Mouse (Mus musculus): ENCODE measurements at regions not wholly inside any gene's neighbourhood (a gene's known extent, or its start where the extent isn't known, plus 50 kb on each side); places are given as distances from the start of the nearest gene placed in this dataset.

GRCm38 (mm10) chr8:89370816-89371772 is 327.1 kb upstream of the Sall1 start:
- Histone ChIP-seq H3K4me3 (ENCODE audit: extremely low read depth, insufficient read depth, insufficient read length) (no peak overlapping the region), H3K4me1 (ENCODE audit: control insufficient read depth, insufficient read depth, insufficient read length) (no peaks in the 10 kb centered on the region), H3K27ac (ENCODE audit: insufficient read depth, low read length) (no peak overlapping the region), H3K27me3 (ENCODE audit: control insufficient read depth, insufficient read depth, low read length) (no peaks in the 10 kb centered on the region), H3K36me3 (ENCODE audit: control insufficient read depth, insufficient read depth, low read length) (no peaks in the 10 kb centered on the region)
- no peak for DNase-seq (ENCODE audit: low read depth in 1 of 2, low spot score in 2 of 2)
- no peak for TF ChIP-seq POLR2A (IDR thresholded peaks at IDR 0.05; ENCODE audit: low read depth, low read length)
- TF ChIP-seq CTCF (IDR thresholded peaks at IDR 0.05; ENCODE audit: extremely low read depth, insufficient read depth, insufficient read length, insufficient replicate concordance) = no peak
- WGBS = 71% methylated on average over 20 of the region's 20 CpGs

DNA sequence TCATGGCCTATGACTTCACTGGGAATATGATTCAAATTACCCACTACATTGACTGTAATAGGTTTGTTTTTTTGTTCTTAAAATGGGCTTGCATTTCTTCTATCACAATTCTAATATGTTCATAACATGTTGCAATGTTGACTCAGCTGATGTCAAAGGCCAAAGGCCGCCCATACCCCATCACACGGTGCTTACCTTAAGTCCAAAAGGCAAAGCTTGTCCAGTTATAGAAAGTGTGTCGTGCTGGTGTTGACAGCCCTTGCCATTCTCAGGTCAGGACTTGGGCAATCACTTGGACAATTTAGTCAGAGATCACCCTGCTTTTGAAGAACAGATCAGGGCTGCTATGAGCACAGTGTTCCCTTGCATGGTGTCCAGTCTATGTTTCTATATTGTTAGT is 321.5 kb upstream of the Sall1 start:
- Histone ChIP-seq H3K36me3 (ENCODE audit: control insufficient read depth, insufficient read depth, low read length) (no peaks in the 10 kb centered on the region), H3K27ac (ENCODE audit: insufficient read depth, low read length) (no peak overlapping the region), H3K4me1 (ENCODE audit: control insufficient read depth, insufficient read depth, insufficient read length) (no peaks in the 10 kb centered on the region), H3K4me3 (ENCODE audit: extremely low read depth, insufficient read depth, insufficient read length) (no peak overlapping the region), H3K27me3 (ENCODE audit: control insufficient read depth, insufficient read depth, low read length) (no peaks in the 10 kb centered on the region)
- no peak for DNase-seq (ENCODE audit: low read depth in 1 of 2, low spot score in 2 of 2)
- TF ChIP-seq CTCF (IDR thresholded peaks at IDR 0.05; ENCODE audit: extremely low read depth, insufficient read depth, insufficient read length, insufficient replicate concordance) (no peak), POLR2A (IDR thresholded peaks at IDR 0.05; ENCODE audit: low read depth, low read length) (no peak)
- WGBS = 90% methylated on average over 3 of the region's 3 CpGs

- Histone ChIP-seq H3K36me3 (ENCODE audit: control insufficient read depth, insufficient read depth, low read length) (no peaks in the 10 kb centered on the region), H3K27me3 (ENCODE audit: control insufficient read depth, insufficient read depth, low read length) (no peaks in the 10 kb centered on the region), H3K4me3 (ENCODE audit: extremely low read depth, insufficient read depth, insufficient read length) (no peak overlapping the region), H3K27ac (ENCODE audit: insufficient read depth, low read length) (no peak overlapping the region), H3K4me1 (ENCODE audit: control insufficient read depth, insufficient read depth, insufficient read length) (no peaks in the 10 kb centered on the region)
- no peak for DNase-seq (ENCODE audit: low read depth in 1 of 2, low spot score in 2 of 2)
- TF ChIP-seq CTCF (IDR thresholded peaks at IDR 0.05; ENCODE audit: extremely low read depth, insufficient read depth, insufficient read length, insufficient replicate concordance) (no peak), POLR2A (IDR thresholded peaks at IDR 0.05; ENCODE audit: low read depth, low read length) (no peak)
- 70% methylated on average over 4 of the region's 4 CpGs for WGBS
Observed at GRCm38 (mm10) chr8:89358411-89358810, 314.4 kb upstream of the Sall1 start.

DNA sequence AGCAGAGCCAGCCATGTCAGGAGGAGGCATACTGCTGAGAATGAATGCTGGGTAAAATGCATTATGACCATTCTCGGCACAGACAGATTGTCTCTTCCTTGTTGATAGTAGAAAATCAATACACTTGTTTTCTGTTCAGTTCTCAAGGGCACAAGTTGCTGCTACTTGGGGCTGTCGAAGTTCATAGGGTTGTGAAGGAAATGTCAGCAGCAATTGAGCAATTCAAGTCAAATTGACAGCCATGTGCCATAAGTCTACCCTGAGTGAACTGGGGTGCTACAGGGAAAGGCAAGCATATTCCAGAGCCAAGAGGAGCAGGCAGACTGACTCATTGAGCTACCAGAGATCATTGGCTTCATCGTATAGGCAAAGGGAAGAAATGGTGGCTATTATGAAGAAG is 301.6 kb upstream of the Sall1 start:
- Histone ChIP-seq H3K27me3 (ENCODE audit: control insufficient read depth, insufficient read depth, low read length) (no peaks in the 10 kb centered on the region), H3K27ac (ENCODE audit: insufficient read depth, low read length) (no peak overlapping the region), H3K36me3 (ENCODE audit: control insufficient read depth, insufficient read depth, low read length) (no peaks in the 10 kb centered on the region), H3K4me3 (ENCODE audit: extremely low read depth, insufficient read depth, insufficient read length) (no peak overlapping the region), H3K4me1 (ENCODE audit: control insufficient read depth, insufficient read depth, insufficient read length) (no peaks in the 10 kb centered on the region)
- DNase-seq (ENCODE audit: low read depth in 1 of 2, low spot score in 2 of 2) = no peak
- TF ChIP-seq POLR2A (IDR thresholded peaks at IDR 0.05; ENCODE audit: low read depth, low read length) = no peak
- no peak for TF ChIP-seq CTCF (IDR thresholded peaks at IDR 0.05; ENCODE audit: extremely low read depth, insufficient read depth, insufficient read length, insufficient replicate concordance)
- WGBS = 83% methylated on average over 3 of the region's 3 CpGs

GRCm38 (mm10) chr8:89341686-89342085 is 297.7 kb upstream of the Sall1 start:
- no peak overlapping the region for H3K4me3 ChIP-seq (ENCODE audit: extremely low read depth, insufficient read depth, insufficient read length)
- no peaks in the 10 kb centered on the region for H3K27me3 ChIP-seq (ENCODE audit: control insufficient read depth, insufficient read depth, low read length)
- no peak for TF ChIP-seq POLR2A (IDR thresholded peaks at IDR 0.05; ENCODE audit: low read depth, low read length)
- no peak for TF ChIP-seq CTCF (IDR thresholded peaks at IDR 0.05; ENCODE audit: extremely low read depth, insufficient read depth, insufficient read length, insufficient replicate concordance)
- H3K36me3 ChIP-seq (ENCODE audit: control insufficient read depth, insufficient read depth, low read length) = no peaks in the 10 kb centered on the region
- no peak for DNase-seq (ENCODE audit: low read depth in 1 of 2, low spot score in 2 of 2)
- H3K4me1 ChIP-seq (ENCODE audit: control insufficient read depth, insufficient read depth, insufficient read length) = no peaks in the 10 kb centered on the region
- WGBS = 84% methylated on average over 5 of the region's 5 CpGs
- no peak overlapping the region for H3K27ac ChIP-seq (ENCODE audit: insufficient read depth, low read length)

- Histone ChIP-seq H3K4me3 (ENCODE audit: extremely low read depth, insufficient read depth, insufficient read length) (no peak overlapping the region), H3K27ac (ENCODE audit: insufficient read depth, low read length) (no peak overlapping the region), H3K36me3 (ENCODE audit: control insufficient read depth, insufficient read depth, low read length) (no peaks in the 10 kb centered on the region), H3K4me1 (ENCODE audit: control insufficient read depth, insufficient read depth, insufficient read length) (no peaks in the 10 kb centered on the region), H3K27me3 (ENCODE audit: control insufficient read depth, insufficient read depth, low read length) (no peaks in the 10 kb centered on the region)
- WGBS = 55% methylated on average over 2 of the region's 2 CpGs
- TF ChIP-seq POLR2A (IDR thresholded peaks at IDR 0.05; ENCODE audit: low read depth, low read length) (no peak), CTCF (IDR thresholded peaks at IDR 0.05; ENCODE audit: extremely low read depth, insufficient read depth, insufficient read length, insufficient replicate concordance) (no peak)
- no peak for DNase-seq (ENCODE audit: low read depth in 1 of 2, low spot score in 2 of 2)
Observed at GRCm38 (mm10) chr8:89335416-89335815, 291.5 kb upstream of the Sall1 start.

GRCm38 (mm10) chr8:89325751-89326351 is 281.9 kb upstream of the Sall1 start:
- DNase-seq (ENCODE audit: low read depth in 1 of 2, low spot score in 2 of 2) = no peak
- H3K36me3 ChIP-seq (ENCODE audit: control insufficient read depth, insufficient read depth, low read length) = no peaks in the 10 kb centered on the region
- no peak overlapping the region for H3K27ac ChIP-seq (ENCODE audit: insufficient read depth, low read length)
- no peaks in the 10 kb centered on the region for H3K4me1 ChIP-seq (ENCODE audit: control insufficient read depth, insufficient read depth, insufficient read length)
- TF ChIP-seq CTCF (IDR thresholded peaks at IDR 0.05; ENCODE audit: extremely low read depth, insufficient read depth, insufficient read length, insufficient replicate concordance) (no peak), POLR2A (IDR thresholded peaks at IDR 0.05; ENCODE audit: low read depth, low read length) (no peak)
- no peak overlapping the region for H3K4me3 ChIP-seq (ENCODE audit: extremely low read depth, insufficient read depth, insufficient read length)
- no peaks in the 10 kb centered on the region for H3K27me3 ChIP-seq (ENCODE audit: control insufficient read depth, insufficient read depth, low read length)
- 92% methylated on average over 2 of the region's 2 CpGs for WGBS
